Mouse (Mus musculus) megakaryocyte, embryonic 14.5 days (primary cell): ENCODE measurements around the gene Panx2.

Experiments used
- FLI1 ChIP-seq: IDR thresholded peaks from 2 replicates; pipeline ENCODE4 v1.6.1; 2012; ENCODE audit warnings: low read length, inconsistent platforms, mixed read lengths
- GATA1 ChIP-seq: IDR thresholded peaks from 3 replicates; pipeline ENCODE4 v1.6.1; 2012; ENCODE audit warnings: mixed read lengths, low read length, inconsistent platforms, borderline replicate concordance

GRCm38 (mm10) chr15:89046356-89046755, 13.2 kb upstream of the Panx2 start:
- TF ChIP-seq GATA1 (no peak), FLI1 (no peak)
